Mouse (Mus musculus) embryonic facial prominence, embryonic 12.5 days (tissue): ENCODE results near the gene Dop1b. TPM values are rescaled to one million over a fixed set of nuclear protein-coding genes. Genes with fewer than 3 reads are reported as not detected.
A peak's percentile ranks its signal among the peaks of the same experiment; 100 is the strongest.
"Not testable (repeated sequence)": the region's sequence is repeated elsewhere in the genome, so short reads cannot be mapped to it uniquely, and the experiment has no call there.

Experiments
- ATAC-seq: fragments of 200-750 bp; cut with Nextera tagmentation; 2 replicates; pipeline ENCODE4 v1.8.0; 2017; ENCODE audit not compliant: insufficient number of reproducible peaks, insufficient read depth, low FRiP score, low TSS enrichment
- H3K27ac ChIP-seq: fragments of 300-500 bp; sonication (generic); 2 replicates; pipeline ENCODE4 v1.5.1; 2016; ENCODE audit warnings: mild to moderate bottlenecking
- H3K27me3 ChIP-seq: fragments of 300-500 bp; sonication (generic); 2 replicates; pipeline ENCODE4 v1.6.1; 2016; ENCODE audit warnings: mild to moderate bottlenecking, moderate library complexity
- H3K36me3 ChIP-seq: fragments of 300-500 bp; sonication (generic); 2 replicates; pipeline ENCODE4 v1.6.1; 2016; ENCODE audit warnings: mild to moderate bottlenecking
- H3K4me1 ChIP-seq: fragments of 300-500 bp; sonication (generic); 2 replicates; pipeline ENCODE4 v1.6.1; 2016
- H3K4me2 ChIP-seq: fragments of 300-500 bp; sonication (generic); replicated peaks from 2 replicates; pipeline ENCODE4 v1.6.1; 2016; ENCODE audit warnings: mild to moderate bottlenecking, moderate library complexity
- H3K4me3 ChIP-seq: fragments of 300-500 bp; sonication (generic); 2 replicates; pipeline ENCODE4 v1.5.1; 2016; ENCODE audit warnings: mild to moderate bottlenecking
- H3K9ac ChIP-seq: fragments of 300-500 bp; sonication (generic); 2 replicates; pipeline ENCODE4 v1.6.1; 2016; ENCODE audit warnings: mild to moderate bottlenecking, moderate library complexity
- H3K9me3 ChIP-seq: fragments of 300-500 bp; sonication (generic); 2 replicates; pipeline ENCODE4 v1.6.1; 2016; ENCODE audit warnings: mild to moderate bottlenecking, moderate library complexity
- WGBS: fragments of 180-500 bp; shearing (Covaris S2); methylation state at CpG from one replicate; pipeline ENCODE4 v1.1.7; 2016; 5-methylcytosine and 5-hydroxymethylcytosine counted together
- polyA plus RNA-seq: library from polyadenylated mRNA; unstranded; fragments of >200 nt; fragmentation: Nextera tagmentation; extraction: Ambion mirVana; gene quantifications from 2 replicates; pipeline ENCODE4 v1.2.1, GENCODE M21; 2016

Dop1b gene
- 11.9 and 12.2 TPM in 2 replicates for polyA plus RNA-seq

DNA sequence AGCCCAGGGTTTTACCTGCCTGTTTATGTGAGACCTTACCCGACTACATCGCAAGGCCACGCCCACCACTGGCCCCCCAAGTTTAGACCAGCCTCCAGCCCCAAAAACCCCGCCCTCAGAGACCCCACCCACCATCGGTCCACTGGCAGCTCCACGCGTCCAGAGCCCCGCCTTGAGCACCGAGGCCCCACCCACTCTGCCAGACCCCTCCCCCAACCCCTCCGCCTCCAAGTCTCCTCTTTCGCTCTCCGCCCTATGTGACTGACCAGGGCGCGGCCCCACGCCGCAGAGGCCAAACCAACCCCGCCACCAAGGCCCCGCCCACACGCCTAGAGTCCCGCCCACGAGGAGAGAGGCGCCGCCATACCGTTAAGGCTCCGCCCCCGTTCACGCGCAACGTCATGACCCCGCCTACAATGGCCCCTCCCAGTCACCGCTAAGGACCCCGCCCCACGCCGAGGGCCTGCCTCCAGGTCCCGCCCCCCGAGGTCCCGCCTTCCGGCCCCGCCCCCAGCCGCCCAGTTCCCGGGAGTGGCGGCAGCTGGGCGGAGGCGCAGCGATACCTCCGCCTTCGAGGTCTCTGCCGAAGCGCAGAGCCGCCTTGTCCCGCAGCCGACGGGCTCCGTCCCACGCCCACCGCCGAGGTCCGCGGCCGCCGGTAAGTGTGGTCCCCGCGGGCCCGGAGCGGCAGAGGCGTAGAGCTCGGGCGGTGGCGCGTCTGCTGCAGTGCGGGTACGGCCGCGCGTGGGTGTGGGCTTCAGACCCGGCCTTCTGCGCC is at the start of gene Dop1b:
Dop1b (plus strand) TSS at position 494 of the 778 bp plus-strand sequence.
- WGBS, result under 1% methylated on average over 76 of the region's 77 CpGs
- Histone ChIP-seq H3K4me1 (no peaks in the 10 kb centered on the region), H3K9me3 (no peaks in the 10 kb centered on the region), H3K27ac (no peak within 1 kb of the TSS; the same call in 1 of the 2 replicates), H3K4me2 (peak within 1 kb of the TSS; percentile 92), H3K9ac (peak within 1 kb of the TSS; percentile 64), H3K27me3 (peaks cover 25% of the 10 kb centered on the region), H3K36me3 (no peaks in the 10 kb centered on the region), H3K4me3 (peak within 1 kb of the TSS; percentile 64)
- ATAC-seq, result peak; percentile 85

- no peak overlapping the region for H3K9ac ChIP-seq
- no peaks in the 10 kb centered on the region for H3K36me3 ChIP-seq
- ATAC-seq, result no peak
- H3K4me1 ChIP-seq, result no peaks in the 10 kb centered on the region
- no peak overlapping the region for H3K27ac ChIP-seq
- H3K4me2 ChIP-seq, result no peak overlapping the region
- H3K27me3 ChIP-seq, result no peaks in the 10 kb centered on the region
- no peak overlapping the region for H3K4me3 ChIP-seq
- H3K9me3 ChIP-seq, result peaks cover 12% of the 10 kb centered on the region; the same call in 1 of the 2 replicates
Observed at GRCm38 (mm10) chr16:93667976-93668375, 43.7 kb upstream of the Dop1b start.

- H3K4me3 ChIP-seq, result no peak overlapping the region
- no peaks in the 10 kb centered on the region for H3K4me1 ChIP-seq
- no peaks in the 10 kb centered on the region for H3K36me3 ChIP-seq
- no peak overlapping the region for H3K4me2 ChIP-seq
- peaks cover 9% of the 10 kb centered on the region; the same call in 1 of the 2 replicates for H3K9me3 ChIP-seq
- no peak for ATAC-seq
- no peaks in the 10 kb centered on the region for H3K27me3 ChIP-seq
- H3K9ac ChIP-seq, result no peak overlapping the region
- H3K27ac ChIP-seq, result no peak overlapping the region
Observed at GRCm38 (mm10) chr16:93669521-93669920, 42.2 kb upstream of the Dop1b start.

DNA sequence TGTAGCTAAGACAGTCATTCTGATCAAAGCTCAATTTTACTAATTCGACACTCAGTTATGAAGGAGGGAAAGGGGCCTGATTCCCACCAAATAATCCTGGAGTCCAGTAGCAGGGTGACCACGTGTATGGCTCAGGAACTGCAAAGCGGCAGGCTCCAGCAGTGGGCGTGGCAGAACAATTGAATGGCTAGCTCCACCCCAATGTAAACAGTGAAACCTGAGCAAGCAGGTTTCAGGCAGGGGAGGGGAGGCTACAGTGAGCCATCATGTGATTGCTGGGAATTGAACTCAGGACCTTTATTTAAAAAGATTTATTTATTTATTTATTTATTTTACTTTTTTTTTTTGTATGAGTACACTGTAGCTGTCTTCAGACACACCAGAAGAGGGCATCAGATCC is 41.2 kb upstream of the Dop1b start:
- not testable (repeated sequence) for H3K4me1 ChIP-seq, H3K4me3 ChIP-seq, ATAC-seq, H3K9me3 ChIP-seq, H3K27ac ChIP-seq, H3K27me3 ChIP-seq, H3K4me2 ChIP-seq, H3K9ac ChIP-seq, H3K36me3 ChIP-seq
- WGBS, result 36% methylated on average over 4 of the region's 4 CpGs

DNA sequence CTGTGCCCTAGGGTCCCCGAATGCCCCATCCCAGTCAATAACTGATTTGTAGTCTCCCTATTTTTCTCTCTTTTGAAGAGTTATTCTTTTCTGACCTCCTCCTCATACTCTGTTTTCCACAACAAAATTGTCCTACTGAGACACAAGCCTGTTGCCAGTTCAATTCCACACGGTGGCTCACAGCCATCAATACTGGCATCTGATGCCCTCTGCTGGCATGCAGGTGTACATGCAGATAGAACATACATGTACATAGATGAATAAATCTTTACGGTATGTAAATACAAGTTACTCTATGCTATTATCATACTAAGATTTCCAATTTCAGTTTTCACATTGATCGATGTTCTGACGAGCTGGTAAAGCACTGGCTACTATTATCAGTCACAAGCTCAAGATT is 40.6 kb upstream of the Dop1b start:
- Histone ChIP-seq H3K27ac (no peak overlapping the region), H3K4me2 (no peak overlapping the region), H3K4me3 (no peak overlapping the region), H3K4me1 (no peaks in the 10 kb centered on the region), H3K9me3 (peaks cover 9% of the 10 kb centered on the region; the same call in 1 of the 2 replicates), H3K9ac (no peak overlapping the region), H3K27me3 (no peaks in the 10 kb centered on the region), H3K36me3 (no peaks in the 10 kb centered on the region)
- no peak for ATAC-seq
- 88% methylated on average over 5 of the region's 5 CpGs for WGBS

DNA sequence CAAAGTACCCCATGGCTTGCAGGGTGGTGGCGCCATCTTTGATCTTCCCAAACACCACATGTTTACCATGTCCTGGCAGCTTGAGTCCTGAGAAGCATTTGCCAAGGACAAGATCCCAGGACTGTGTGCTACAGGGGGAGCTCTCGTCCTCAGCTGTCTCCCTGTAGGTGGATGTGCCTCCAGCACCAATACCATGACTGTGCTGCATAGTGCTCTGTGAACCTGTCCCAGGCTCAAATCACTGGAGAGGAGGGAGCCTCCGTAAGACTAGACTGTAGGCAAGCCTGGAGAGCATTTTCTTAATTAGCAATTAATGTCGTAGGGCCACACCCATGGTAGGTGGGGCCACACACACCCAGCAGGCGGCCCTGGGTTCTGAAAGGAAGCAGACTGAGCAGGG is 35.3 kb upstream of the Dop1b start:
- Histone ChIP-seq H3K4me3 (no peak overlapping the region), H3K4me2 (no peak overlapping the region), H3K27ac (no peak overlapping the region), H3K4me1 (no peaks in the 10 kb centered on the region), H3K9ac (no peak overlapping the region), H3K27me3 (peaks cover 7% of the 10 kb centered on the region), H3K9me3 (0 out of 2 replicates have a peak, but pooled peaks cover 4% of the 10 kb centered on the region), H3K36me3 (no peaks in the 10 kb centered on the region)
- WGBS, result 84% methylated on average over 5 of the region's 5 CpGs
- no peak for ATAC-seq

DNA sequence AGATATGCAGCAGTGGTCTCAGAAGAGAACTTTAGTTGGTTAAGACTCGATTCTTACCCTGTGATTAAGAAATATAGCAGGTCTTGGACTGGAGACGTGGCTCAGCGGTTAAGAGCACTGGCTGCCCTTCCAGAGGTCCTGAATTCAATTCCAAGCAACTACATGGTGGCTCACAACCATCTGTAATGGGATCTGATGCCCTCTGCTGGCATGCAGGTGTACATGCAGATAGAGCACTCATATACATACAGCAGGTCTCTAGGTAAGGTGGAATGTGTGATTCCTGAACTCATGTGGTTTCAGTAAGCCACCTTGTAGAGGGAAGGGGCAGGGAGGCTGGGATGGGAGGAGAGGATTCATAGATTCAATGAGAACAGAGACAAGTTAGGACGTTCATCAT is 33.5 kb upstream of the Dop1b start:
- 0 out of 2 replicates have a peak, but pooled peaks cover 4% of the 10 kb centered on the region for H3K9me3 ChIP-seq
- H3K36me3 ChIP-seq, result no peaks in the 10 kb centered on the region
- H3K27me3 ChIP-seq, result peaks cover 25% of the 10 kb centered on the region
- no peak overlapping the region for H3K27ac ChIP-seq
- H3K4me2 ChIP-seq, result no peak overlapping the region
- WGBS, result 77% methylated on average over 4 of the region's 4 CpGs
- ATAC-seq, result no peak
- H3K4me1 ChIP-seq, result peaks cover 3% of the 10 kb centered on the region; the same call in 1 of the 2 replicates
- H3K9ac ChIP-seq, result no peak overlapping the region
- no peak overlapping the region for H3K4me3 ChIP-seq

DNA sequence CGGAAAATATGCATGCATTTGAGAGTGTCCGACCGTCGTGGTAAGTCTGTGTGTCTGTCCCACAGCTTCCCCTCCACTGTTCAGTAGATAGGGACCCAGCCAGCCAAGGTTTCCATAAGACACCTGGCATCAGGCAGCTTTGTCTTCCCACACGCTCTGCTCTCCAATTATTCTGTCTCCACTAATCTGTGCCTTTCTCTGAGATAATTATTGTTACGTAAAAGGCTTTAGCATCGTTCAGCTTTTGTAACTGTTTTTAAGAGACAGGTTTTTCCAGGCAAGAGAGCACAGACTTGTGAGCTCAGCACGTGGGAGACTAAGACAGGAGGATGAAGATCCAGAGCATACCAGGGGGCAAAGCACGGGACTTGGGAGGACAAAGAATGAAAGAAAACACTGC is 32.5 kb upstream of the Dop1b start:
- ATAC-seq, result no peak
- WGBS, result 56% methylated on average over 9 of the region's 9 CpGs
- Histone ChIP-seq H3K27ac (no peak overlapping the region), H3K27me3 (peaks cover 32% of the 10 kb centered on the region), H3K36me3 (no peaks in the 10 kb centered on the region), H3K4me3 (no peak overlapping the region), H3K9me3 (0 out of 2 replicates have a peak, but pooled peaks cover 4% of the 10 kb centered on the region), H3K4me1 (peaks cover 11% of the 10 kb centered on the region), H3K4me2 (no peak overlapping the region), H3K9ac (no peak overlapping the region)

- Histone ChIP-seq H3K27me3 (peaks cover 49% of the 10 kb centered on the region), H3K9me3 (0 out of 2 replicates have a peak, but pooled peaks cover 3% of the 10 kb centered on the region), H3K4me1 (peaks cover 11% of the 10 kb centered on the region), H3K36me3 (no peaks in the 10 kb centered on the region), H3K4me3 (peak overlapping the region; percentile 47; the same call in 1 of the 2 replicates), H3K4me2 (peak overlapping the region; percentile 86), H3K9ac (no peak overlapping the region), H3K27ac (no peak overlapping the region)
- WGBS, result 21% methylated on average over 13 of the region's 13 CpGs
- ATAC-seq, result no peak
Observed at GRCm38 (mm10) chr16:93682156-93682688, 29.5 kb upstream of the Dop1b start.

DNA sequence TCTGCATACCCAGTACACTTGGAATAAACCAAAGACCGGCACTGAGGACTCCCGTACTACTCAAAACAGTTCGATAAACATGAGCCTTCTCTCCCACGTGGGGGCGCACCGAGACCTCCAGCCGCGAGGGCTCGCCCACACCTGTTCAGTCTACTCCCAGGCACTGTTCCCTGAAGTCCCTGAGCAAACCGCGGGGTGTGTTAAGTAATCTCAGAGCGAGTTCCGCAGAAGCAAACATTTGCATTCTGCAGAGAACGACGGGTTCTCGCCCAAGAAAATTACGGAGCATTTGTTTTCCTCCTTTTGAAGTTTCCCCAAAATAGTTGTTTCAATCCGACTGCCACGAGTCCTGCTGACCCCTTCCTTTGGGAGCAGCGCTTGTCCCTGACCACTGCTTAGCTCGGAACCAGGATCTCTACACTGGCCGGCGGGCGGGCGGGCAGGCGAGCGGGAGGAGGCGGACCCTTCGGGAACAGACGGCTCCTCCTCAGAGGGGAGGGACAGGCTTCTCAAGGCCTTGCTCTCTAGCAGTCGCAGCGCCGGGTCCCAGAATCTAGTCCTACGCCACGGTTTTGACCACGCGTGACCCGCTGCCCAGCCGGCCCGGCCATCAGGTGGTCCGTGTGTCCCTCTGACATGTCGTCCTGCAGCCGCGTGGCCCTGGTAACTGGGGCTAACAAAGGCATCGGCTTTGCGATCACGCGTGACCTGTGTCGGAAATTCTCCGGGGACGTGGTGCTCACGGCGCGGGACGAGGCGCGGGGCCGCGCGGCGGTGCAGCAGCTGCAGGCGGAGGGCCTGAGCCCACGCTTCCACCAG is 28.8 kb upstream of the Dop1b start, which contains the start of gene Cbr3:
Cbr3 (plus strand) TSS at position 527 of the 819 bp plus-strand sequence.
- Histone ChIP-seq H3K36me3 (no peaks in the 10 kb centered on the region), H3K27ac (no peak within 1 kb of the TSS)

GRCm38 (mm10) chr16:93683508-93684236 is 28.0 kb upstream of the Dop1b start:
- Histone ChIP-seq H3K27ac (no peak overlapping the region), H3K9me3 (no peaks in the 10 kb centered on the region), H3K36me3 (no peaks in the 10 kb centered on the region), H3K4me3 (peak overlapping the region; percentile 47), H3K27me3 (peaks cover 49% of the 10 kb centered on the region), H3K4me2 (peak overlapping the region; percentile 86), H3K9ac (peak overlapping the region; percentile 46), H3K4me1 (peaks cover 11% of the 10 kb centered on the region)
- WGBS, result under 1% methylated on average over 53 of the region's 53 CpGs
- no peak for ATAC-seq

More for the DNA sequence above, 28.8 kb upstream of the Dop1b start, which contains the start of gene Cbr3:
- Histone ChIP-seq H3K9ac (peak within 1 kb of the TSS; percentile 46), H3K9me3 (no peaks in the 10 kb centered on the region), H3K4me1 (peaks cover 11% of the 10 kb centered on the region), H3K4me3 (peak within 1 kb of the TSS; percentile 47), H3K4me2 (peak within 1 kb of the TSS; percentile 86), H3K27me3 (peaks cover 49% of the 10 kb centered on the region)
- ATAC-seq, result peak; percentile 66
- under 1% methylated on average over 63 of the region's 63 CpGs for WGBS
